Mouse (Mus musculus) kidney, postnatal 4 days (tissue): ENCODE results near the gene Csmd2.

ENCODE experiments used
- DNase-seq, 2 experiments: peaks; one replicate each; pipeline ENCODE4 v3.0.0; 2021; ENCODE audit warnings: mixed read lengths in 2 of 2

Gene Csmd2

DNA sequence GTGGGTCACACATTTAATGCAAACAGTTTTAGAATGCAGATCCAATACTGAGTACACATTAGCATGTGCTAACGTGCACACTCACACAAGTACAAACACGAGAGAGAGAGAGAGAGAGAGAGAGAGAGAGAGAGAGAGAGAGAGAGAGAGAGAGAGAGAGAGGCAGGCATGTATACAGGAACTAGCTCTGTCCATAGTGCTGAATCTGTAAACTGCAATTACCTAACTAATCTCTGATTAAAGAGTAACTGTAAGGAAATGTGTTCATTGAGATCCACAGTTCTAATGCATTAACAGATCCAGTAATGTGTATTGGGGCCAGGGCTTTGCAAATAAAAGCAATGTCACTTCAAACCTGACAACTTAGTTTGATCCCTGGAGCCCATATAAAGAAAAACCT is 257.5 kb downstream of the Csmd2 start:
- no peak for DNase-seq

DNA sequence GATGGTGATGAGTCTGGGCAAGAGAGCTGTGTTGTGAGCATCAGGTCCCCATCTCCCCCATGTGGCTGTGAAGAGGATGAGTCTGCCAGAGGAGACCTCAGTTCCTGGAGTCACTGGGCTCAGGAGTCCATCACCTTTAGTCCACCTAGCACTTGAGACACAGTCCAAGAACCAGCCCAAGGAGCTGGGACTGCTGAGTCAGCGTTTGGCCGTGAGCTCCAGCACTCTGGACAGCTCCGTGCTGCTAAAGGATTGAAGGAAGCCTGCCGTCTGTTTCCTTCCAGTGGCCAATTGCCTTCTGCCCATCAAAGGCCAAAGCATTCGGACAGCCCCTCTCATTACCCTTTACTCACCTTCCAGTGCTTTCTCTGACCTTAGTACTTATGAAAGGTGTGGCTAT is 261.0 kb downstream of the Csmd2 start:
- DNase-seq: peak; percentile 88 to 89

DNA sequence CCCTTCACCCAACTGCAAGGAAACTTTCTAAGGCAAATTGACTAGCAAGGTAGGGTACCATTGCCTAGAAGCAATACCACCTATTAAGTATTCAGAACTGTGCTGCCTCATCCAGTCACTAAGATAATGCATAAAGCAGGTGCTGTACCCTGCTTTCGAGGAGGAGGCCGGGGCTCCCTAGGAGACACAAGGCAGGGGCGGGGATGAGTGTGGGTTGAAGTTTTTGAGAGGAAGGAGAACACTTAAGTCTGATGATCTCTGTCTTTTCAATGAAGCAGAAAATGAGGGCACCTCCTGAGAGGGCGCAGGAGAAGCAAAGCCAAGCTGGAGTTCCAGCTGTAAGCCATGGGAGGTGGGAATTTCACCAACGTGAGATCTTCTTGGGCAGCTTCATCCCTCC is 271.6 kb downstream of the Csmd2 start:
- DNase-seq: no peak

DNA sequence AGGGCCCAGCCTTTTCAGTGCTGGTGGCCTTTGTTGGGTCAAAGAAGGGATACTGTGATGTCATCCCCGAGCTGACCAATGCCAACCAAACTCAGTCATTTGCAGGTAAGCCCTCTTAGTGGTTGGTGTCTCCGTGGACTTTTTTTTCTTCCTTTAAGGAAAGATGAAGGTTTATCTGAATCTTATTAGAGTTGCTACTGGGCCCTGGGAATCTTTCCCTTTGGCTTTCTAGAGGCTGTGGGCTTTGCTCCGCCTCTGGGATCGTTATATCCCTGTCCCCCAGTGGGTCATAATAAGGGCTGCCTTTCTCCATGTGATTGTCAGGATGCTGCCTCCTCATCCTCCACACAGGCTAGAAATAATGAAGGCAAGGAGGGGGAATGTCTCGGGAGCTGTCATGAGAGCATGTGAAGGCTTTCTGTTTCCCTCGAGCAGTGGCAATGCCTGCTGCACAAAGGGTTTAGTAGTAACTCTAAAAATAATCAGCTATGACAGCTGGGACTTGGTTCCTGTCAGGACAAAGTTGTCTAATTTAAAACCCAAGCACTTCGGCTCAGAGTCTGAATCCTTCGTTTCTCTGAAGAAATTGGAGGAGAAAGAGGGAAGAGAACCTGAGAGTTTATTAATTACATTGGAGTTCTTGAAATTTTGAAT is 273.4 kb downstream of the Csmd2 start, which contains the start of gene Hmgb4:
TSS of gene Hmgb4 (minus strand) at position 51 of the 654 bp plus-strand sequence.
- no peak for DNase-seq

DNA sequence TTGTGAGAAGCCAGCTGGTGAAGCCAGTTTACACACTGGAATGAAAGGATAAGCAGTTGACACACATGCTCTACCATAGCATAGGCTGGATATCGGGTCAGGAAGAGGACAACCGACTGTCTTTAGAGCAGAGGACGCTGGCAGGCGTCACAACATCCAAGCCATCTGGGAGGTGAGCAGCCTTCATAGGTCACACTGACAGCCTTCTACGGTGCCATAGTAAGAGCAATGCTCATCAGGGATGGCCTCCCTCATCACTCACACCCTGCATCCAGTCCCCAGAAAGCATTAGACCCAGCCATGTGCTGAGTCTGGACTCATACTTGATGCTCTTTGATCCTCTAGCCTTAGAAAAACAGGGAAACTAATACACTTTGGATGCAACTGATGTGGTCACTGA is 276.8 kb downstream of the Csmd2 start:
- DNase-seq: no peak

DNA sequence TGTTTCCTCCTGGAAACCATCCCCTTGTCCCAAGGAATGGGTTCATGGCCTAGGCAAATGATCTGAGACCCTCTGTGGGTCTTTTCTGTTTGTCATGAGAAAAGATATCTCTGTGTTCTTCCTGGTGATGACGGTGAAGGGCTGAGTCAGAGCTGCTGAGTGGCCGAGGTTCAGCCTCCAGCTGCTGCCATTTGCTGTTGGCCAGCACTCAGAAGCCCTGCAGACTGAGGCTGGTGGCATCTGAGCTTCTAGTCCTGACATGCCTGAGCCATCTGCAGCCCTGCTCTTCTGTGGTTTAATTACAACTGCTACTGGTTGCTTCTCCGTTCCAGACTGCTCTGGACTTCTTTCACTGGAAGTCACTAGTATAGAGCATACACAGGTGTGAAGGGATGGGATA is 277.7 kb downstream of the Csmd2 start:
- no peak for DNase-seq

DNA sequence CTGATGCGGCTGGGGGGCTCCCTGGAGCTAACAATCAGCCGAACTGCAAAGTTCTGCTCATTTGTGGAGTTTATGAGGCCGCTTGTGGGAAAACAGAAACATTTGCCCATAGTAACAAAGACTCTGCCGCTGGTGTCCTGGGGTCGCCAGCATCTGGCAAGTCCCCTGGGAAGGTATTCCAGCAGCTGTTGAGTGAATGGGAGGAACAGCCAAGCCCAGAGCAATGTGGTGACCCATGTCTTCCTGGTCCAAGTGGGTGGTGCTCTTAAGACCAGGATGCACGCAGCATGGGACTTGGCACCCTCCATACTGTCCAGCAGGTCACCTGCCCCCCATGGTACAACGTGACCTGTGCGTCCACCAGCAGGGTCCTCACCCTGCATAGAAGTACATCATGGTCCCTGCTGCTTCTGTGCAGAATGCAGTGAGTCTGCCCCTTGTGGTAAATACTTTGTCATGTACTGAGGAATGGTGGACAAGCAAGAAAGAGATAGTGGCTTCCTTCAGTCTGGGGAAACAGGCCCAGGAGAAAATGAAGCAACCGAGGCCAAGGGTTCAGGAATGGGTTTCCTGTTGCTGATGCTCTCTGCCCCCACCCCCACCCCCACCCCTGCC is 281.7 kb downstream of the Csmd2 start:
- DNase-seq: peak; percentile 16 to 28

DNA sequence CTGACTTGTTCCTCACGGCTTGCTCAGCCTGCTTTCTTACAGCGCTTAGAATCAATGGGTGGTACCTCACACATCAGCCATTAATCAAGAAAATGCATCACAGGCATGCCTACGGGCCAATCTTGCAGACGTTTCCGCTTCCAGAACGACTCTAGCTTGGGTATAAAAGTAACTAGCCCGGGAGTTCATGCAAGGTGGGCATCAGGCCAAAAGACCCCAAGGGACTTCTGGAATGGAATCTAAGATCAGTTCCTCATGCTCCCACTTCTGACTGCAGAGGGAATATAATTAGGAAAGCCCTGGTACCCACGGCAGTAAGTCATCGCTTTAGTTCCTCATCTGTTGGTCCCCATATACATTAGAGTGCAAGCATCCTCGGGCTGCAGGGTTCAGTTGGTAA is 282.5 kb downstream of the Csmd2 start:
- peak; percentile 56 to 68 for DNase-seq

DNA sequence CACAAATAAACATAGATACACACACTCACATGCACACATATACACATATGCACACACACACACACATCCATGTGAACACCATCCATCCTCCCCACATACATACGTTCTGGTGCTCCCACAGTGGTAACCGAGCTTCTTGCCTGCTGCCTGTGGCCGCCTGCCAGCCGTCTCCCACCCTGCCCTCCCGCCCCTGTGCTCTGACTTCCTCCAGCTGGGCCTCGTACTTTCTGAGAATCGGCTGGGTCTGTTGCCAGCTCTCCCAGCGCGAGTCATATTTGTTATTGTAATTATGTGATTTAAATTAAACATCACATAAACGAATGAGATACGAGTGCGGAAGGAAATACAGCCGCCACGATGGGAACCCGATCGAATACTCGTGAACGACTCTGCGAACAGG is 283.3 kb downstream of the Csmd2 start:
- peak; percentile 77 to 82 for DNase-seq

DNA sequence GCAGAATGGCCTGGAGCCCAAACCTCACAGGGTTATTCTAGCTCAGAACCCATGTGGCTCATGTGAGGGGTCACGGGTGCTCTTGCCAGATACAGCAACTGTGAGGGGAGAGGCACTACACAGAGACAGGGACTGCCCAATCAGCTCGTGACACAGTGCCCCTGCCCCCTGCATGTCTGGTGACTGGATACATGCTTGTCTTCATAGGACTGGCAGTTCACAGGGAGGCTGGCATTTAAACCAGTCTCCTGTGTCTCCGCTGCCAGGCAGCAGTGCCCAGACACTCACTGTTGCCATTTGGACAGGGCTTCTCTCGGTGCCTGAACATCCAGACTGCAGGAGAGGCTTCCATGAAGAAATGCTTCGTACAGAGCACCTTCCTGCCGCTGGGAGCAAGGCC is 284.8 kb downstream of the Csmd2 start:
- no peak for DNase-seq

DNA sequence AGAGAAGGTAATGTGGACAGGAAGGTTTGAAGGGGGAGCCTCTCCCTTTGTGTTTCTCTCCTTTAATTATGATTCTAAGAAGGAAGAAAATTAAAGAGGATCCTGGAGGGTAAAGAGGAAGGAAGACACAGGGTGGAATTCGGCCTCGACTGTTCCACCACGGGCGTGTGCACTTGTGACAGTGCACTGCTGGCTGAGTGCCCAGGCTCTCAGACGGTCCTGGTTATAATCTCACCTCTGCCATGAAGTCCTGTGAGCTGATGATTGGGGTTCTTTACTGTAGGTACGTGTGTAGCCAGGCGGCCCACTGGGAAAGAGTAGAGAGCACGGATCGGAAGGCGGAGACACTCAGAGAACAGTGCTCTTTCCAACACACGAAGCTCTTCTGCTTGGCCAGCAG is 285.5 kb downstream of the Csmd2 start:
- no peak for DNase-seq

DNA sequence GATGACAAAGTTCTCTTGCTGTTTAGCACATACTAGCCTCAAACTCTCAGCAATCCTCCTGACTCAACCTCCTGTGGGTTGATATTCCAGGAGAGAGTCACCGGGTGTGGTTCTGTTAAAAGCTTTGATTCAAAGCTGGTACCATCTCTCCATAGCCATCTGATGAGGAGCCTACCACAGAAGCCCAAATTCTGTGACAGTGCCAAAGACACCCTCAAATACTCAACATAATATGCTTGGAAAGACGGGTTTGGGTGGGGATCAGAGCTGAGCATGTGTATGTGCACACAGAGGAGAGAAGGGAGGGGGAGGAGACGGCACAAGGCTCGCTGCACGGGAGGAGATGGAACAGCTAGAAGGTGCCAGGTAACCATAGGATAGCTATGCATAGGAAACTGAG is 287.5 kb downstream of the Csmd2 start:
- no peak for DNase-seq

DNA sequence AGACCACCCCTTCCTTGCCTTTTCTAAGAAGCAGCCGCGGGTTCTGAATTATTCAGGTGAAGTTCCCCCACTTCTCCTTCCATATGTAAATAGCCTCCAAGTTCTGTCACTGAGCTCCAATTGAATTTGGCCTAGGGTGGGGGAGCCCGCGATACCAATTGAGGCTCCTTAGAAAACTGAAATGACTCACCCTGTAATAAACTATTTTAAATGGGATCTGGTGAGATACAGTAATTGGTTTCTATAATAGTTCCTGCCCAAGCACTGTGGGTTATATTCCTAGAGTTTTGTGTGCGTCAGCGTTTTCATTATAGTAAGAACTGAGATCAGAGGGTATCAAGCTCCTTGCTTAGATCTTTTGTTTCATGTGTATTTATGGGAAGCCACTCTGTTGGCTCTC is 287.9 kb downstream of the Csmd2 start:
- DNase-seq: no peak

DNA sequence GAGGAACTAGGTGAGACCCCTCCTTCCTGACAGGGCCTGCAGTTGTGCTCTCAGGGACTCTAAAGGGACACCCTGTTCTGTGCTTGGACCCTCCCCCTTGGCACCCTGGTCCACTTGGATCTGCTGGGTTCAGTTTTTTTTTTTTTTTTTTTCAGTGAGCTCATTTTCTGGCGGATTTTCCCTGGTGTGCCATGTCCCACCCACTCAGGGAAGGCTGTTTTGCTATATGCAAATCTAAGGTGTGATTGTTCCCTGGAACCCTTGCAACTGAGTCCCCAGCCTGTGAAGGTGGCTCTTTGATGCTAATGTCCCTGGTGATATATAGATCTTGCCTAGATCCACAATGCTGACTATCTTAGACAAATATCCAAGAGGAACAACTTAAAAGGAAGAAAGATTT is 297.4 kb downstream of the Csmd2 start:
- DNase-seq: no peak

DNA sequence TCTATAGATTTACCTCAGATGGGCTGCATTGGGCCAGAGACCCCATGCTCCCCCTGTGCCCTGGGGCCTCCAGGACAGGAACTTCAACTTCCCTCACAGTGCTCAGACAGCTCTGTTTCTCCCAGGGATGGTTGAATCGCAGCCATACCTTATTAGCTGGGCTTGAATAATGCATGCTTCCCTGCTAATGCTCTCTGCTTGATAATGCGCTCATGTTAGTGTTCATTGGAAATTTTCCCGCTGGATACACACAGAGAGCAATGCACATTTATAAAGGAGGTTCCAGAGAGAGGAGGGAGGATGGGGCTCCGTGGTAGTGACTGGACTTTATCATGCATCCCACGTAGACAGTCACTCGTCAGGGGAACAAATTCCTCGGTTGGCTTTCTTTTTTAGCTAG is 300.4 kb downstream of the Csmd2 start:
- DNase-seq: no peak

DNA sequence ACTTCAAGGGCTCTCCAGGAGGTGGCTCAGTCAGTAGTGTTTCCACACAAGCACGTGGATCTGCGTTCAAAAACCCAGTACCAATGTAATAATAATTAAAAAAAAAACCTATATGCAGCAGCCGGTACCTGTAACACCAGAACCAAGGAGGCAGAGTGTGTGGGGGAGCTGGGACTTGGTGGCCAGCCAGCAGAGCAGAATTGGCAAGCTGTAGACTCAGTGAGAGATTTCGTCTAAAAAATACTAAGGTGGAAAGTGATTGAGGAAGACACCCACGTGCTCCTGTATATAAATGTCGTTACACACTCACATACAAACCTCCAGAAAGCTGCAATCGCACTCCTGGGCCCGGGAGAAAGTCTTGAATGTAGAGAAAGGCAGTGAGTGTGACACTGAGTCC is 316.4 kb downstream of the Csmd2 start:
- no peak for DNase-seq

DNA sequence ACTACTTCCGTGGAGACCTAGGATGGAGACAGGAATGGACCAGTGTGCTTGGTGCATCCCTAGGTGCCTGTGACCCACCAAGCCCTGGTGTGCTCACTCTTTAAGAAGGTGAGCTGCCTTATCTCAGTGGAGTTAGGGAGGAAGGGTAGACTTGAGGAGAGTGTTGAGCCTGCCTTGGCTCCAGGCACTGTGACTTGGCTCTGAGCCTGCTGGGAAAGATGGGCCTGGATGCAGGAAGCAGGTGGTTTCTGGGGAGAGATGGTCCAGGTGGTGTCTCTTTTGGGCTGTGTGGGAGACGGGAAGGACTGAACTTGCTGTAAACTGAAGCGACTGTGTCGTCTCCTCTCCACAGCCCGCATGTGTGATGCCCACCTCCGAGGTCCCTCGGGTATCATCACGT is 318.4 kb downstream of the Csmd2 start:
- DNase-seq: no peak

DNA sequence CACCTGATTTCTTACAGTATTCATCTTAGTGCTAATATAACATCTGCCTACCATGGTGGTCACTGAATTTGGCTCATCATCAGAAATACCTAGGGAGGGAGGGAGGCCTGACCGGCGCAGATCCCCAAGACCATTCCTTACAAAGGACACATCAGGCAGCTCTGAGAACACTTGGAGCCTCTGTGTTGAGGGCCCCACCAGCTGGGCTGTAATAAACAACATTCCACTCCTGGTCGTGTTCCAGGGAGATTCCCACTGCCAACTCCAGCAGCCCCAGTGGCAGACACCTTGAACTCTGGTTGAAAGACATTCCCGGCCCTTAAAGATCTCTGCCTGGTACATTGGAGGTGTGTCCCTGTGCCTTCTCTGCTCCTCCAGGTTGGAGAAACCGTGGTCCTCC is 327.7 kb downstream of the Csmd2 start:
- DNase-seq: no peak

DNA sequence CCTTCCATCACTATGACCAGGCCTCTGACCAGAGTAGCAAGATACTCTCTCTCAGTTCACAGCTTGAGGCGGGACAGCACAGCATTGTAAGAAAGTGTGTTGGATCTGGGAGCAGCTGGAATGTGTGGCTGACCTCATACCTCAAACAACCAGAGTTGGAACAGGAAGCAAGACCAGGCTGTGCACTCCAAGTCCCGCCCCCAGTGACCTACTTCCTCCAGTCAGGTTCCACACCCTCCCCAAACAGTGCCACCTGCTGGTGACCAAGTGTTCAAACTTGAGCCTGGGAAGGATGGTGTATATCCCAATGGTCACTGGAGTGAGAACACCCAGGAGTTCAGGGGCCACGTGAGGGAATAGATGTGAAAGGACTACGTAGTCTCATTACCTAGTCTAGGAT is 330.3 kb downstream of the Csmd2 start:
- peak; percentile 37 to 57 for DNase-seq

DNA sequence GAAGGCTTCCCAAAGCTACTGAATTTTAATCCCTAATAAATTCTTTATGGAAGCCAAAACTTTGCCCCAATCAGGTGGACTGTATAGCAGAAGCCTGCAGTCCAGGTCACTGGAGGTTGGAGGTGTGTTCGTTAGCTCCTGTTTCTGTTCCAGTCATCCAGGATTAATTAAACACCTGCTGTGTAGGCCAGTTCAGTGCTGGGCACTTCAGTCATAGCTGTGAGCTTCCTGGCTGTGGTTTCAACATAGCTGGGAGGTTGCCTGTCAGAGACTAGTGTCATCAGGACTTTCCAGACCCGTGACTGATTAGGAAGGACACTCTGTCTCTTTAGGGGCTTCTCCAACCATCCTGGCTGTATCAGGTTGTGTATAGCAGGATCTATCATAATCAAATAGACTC is 337.9 kb downstream of the Csmd2 start:
- DNase-seq: no peak

DNA sequence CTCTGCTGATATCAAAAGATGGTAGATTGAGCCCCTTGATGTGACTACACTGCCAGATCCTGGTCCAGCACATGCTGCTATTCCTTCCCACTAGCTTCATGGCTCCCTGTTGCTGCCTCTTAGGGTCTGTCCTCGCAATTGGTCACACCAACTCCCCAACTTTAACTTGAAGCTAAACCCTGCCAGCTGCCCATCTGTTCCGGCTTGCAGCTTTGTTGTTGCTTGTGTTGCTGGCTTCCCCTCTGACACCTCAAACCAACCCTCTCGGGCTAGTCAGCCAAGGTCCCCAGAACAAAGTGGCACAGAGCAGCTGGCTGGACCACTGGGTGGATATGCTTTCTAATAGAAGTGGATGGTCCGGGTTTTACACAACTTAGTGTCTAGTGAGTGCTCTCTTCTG is 339.1 kb downstream of the Csmd2 start:
- no peak for DNase-seq

DNA sequence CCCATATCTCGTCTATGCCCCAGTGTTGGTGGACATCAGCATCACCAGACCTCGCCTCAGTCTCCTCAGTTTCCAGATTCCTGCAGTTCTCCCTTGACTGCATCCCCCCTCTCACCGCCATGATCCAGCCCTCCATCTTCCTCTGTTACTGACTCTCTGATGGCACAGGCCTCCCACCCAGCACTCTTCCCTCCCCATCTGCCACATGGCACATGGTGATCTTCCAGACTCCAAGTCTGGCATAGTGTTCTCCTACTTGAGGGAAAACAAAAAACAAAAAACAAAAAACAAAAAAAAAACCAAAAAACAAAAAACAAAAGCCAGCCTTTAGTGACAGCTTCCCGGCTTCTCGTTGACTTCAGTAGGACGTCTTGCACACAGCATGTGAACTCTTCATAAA is 339.8 kb downstream of the Csmd2 start:
- no peak for DNase-seq

DNA sequence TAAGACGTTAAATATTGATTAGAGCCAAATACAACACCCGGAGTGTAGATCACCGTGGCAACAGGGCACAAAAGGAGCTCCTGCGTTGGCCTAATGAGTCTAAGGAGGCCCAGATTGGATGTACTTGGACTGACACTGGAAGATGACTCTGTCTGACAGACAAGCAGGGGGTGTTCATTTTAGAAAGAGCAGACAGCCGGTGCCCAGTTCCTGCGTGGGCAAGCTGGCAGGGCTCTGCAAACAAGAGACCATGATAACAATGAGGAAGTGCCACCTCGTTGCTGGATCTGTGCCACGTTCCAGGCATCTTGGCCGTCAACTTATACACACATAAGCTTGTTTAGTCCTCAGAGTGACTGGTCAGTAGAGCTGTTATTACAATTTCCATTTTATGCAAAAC is 342.9 kb downstream of the Csmd2 start:
- DNase-seq: peak in 1 of 2 experiments; percentile 4

DNA sequence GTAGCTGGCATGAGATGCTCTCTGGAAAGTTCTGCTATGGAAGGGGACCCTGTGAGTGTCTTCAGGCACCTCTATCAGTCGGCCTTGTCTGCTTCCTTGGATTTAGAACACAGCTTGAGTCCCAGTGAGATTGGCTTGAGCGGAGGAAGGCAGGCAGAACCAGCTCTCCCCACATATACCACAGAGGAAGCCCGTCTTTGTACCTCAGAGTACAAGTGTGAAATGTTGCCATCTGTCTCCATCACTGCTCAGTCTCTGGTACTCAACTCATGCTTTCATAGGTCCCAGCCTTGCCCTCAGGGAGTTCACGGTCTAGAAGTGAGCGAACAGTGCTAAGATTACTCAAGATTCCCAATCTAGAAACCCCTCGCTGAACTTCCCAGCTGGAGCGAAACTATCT is 352.8 kb downstream of the Csmd2 start:
- no peak for DNase-seq

DNA sequence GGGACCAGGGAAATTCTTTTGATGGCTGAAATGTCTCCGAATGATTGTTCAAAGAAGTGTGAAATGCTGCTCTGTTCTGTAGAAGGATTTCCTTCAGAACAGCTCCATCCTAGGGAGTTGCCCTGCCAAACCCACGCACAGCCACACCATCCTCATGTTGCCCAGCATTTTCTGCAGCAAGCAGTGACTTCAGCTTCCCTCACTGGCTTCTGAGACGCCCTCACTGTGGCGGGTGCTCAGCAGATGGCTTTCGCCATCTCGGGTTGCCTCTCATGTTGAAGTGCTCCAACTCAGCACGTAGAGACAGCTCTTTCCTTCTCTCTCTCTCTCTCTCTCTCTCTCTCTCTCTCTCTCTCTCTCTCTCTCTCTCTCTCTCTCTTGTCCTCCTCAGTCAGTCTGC is 353.7 kb downstream of the Csmd2 start:
- DNase-seq: no peak
